Mouse (Mus musculus) CH12.LX (cell line): ENCODE results near the gene Gatad2a. TPM values are rescaled to one million over a fixed set of nuclear protein-coding genes. Genes with fewer than 3 reads are reported as not detected.

Source experiments
- DNase-seq: peaks from one replicate; pipeline ENCODE4 v3.0.0-alpha.2; 2013; ENCODE audit errors: extremely low read depth
- H3K27ac ChIP-seq: 2 replicates; pipeline ENCODE4 v1.5.1; 2012; ENCODE audit warnings: low read depth, mild to moderate bottlenecking, control low read depth, moderate library complexity; ENCODE audit not compliant: insufficient read depth
- H3K27me3 ChIP-seq: replicated peaks from 2 replicates; pipeline ENCODE3; 2012; ENCODE audit warnings: inconsistent platforms
- H3K36me3 ChIP-seq, 2 experiments: replicated peaks in 1 of 2; 2 replicates each; pipeline versions ENCODE3 to v1.6.1; 2012; ENCODE audit warnings: inconsistent platforms in 1 of 2, low read length in 1 of 2, mild to moderate bottlenecking in 1 of 2, mixed read lengths in 1 of 2, moderate library complexity in 1 of 2; ENCODE audit not compliant: control insufficient read depth in 1 of 2, insufficient read depth in 1 of 2
- H3K4me1 ChIP-seq, 2 experiments: 2 replicates each; pipeline ENCODE4 v1.6.1; 2012; ENCODE audit warnings: inconsistent platforms in 1 of 2, moderate library complexity in 1 of 2; ENCODE audit not compliant: insufficient read depth in 2 of 2, control insufficient read depth in 1 of 2
- H3K4me2 ChIP-seq: 2 replicates; pipeline ENCODE4 v1.6.1; 2012; ENCODE audit warnings: low read depth, mild to moderate bottlenecking, control low read depth; ENCODE audit not compliant: poor library complexity, insufficient read depth, severe bottlenecking
- H3K4me3 ChIP-seq, 3 experiments: fragments of 150-350 bp in 1 of 3; sonication (generic) in 1 of 3; replicated peaks in 1 of 3; 2 replicates each; pipeline versions ENCODE3 to v1.5.1; 2011 to 2012; ENCODE audit warnings: low read depth in 2 of 3, low read length in 2 of 3, mild to moderate bottlenecking in 2 of 3, moderate library complexity in 2 of 3, control low read depth in 1 of 3, improper control_type of control experiment in 1 of 3, inconsistent platforms in 1 of 3, mixed read lengths in 1 of 3; ENCODE audit not compliant: poor library complexity in 1 of 3
- H3K79me2 ChIP-seq: replicated peaks from 2 replicates; pipeline ENCODE4 v1.6.1; 2012; ENCODE audit warnings: mild to moderate bottlenecking, moderate library complexity; ENCODE audit not compliant: control insufficient read depth, poor library complexity, insufficient read depth, severe bottlenecking; ENCODE audit errors: extremely low read depth
- H3K9ac ChIP-seq: 2 replicates; pipeline ENCODE4 v1.6.1; 2012; ENCODE audit warnings: low read depth, mild to moderate bottlenecking, control low read depth, moderate library complexity; ENCODE audit not compliant: insufficient read depth
- H3K9me3 ChIP-seq: replicated peaks from 2 replicates; pipeline ENCODE3; 2012; ENCODE audit warnings: low read length, inconsistent platforms, mixed read lengths
- CHD1 ChIP-seq: IDR thresholded peaks from 2 replicates; pipeline ENCODE4 v1.6.1; 2012; ENCODE audit warnings: low read depth, low read length, improper control_type of control experiment, inconsistent platforms
- CHD2 ChIP-seq: IDR thresholded peaks from 2 replicates; pipeline ENCODE4 v1.6.1; 2011; ENCODE audit warnings: low read length, improper control_type of control experiment
- E2F4 ChIP-seq: IDR thresholded peaks from 2 replicates; pipeline ENCODE4 v1.6.1; 2011; ENCODE audit warnings: low read depth, low read length, improper control_type of control experiment; ENCODE audit not compliant: insufficient replicate concordance
- ELF1 ChIP-seq: IDR thresholded peaks from 2 replicates; pipeline ENCODE4 v1.6.1; 2014; ENCODE audit warnings: low read depth, mild to moderate bottlenecking, inconsistent platforms, low read length, improper control_type of control experiment
- EP300 ChIP-seq: IDR thresholded peaks from 2 replicates; pipeline ENCODE4 v1.6.1; 2011; ENCODE audit warnings: low read length, improper control_type of control experiment
- ETS1 ChIP-seq: conservative IDR thresholded peaks from 2 replicates; pipeline ENCODE4 v1.6.1; 2012; ENCODE audit warnings: low read depth, mild to moderate bottlenecking, inconsistent platforms, low read length, improper control_type of control experiment, moderate library complexity
- GABPA ChIP-seq: IDR thresholded peaks from 2 replicates; pipeline ENCODE4 v1.6.1; 2012; ENCODE audit warnings: low read depth, low read length, improper control_type of control experiment, inconsistent platforms; ENCODE audit not compliant: insufficient replicate concordance
- HCFC1 ChIP-seq: IDR thresholded peaks from 2 replicates; pipeline ENCODE4 v1.6.1; 2012; ENCODE audit warnings: low read depth, mild to moderate bottlenecking, inconsistent platforms, low read length, improper control_type of control experiment
- IRF4 ChIP-seq: IDR thresholded peaks from 2 replicates; pipeline ENCODE4 v1.6.1; 2014; ENCODE audit warnings: low read depth, mild to moderate bottlenecking, inconsistent platforms, low read length, improper control_type of control experiment
- JUN ChIP-seq: IDR thresholded peaks from 2 replicates; pipeline ENCODE4 v1.6.1; 2011; ENCODE audit warnings: low read depth, mild to moderate bottlenecking, low read length, improper control_type of control experiment, moderate library complexity; ENCODE audit not compliant: insufficient read depth
- JUND ChIP-seq: conservative IDR thresholded peaks from 2 replicates; pipeline ENCODE4 v1.6.1; 2011; ENCODE audit warnings: low read depth, low read length, improper control_type of control experiment
- MAX ChIP-seq: IDR thresholded peaks from 2 replicates; pipeline ENCODE4 v1.6.1; 2011; ENCODE audit warnings: low read length, improper control_type of control experiment
- MEF2A ChIP-seq: IDR thresholded peaks from 2 replicates; pipeline ENCODE4 v1.6.1; 2014; ENCODE audit warnings: low read depth, mild to moderate bottlenecking, inconsistent platforms, low read length, improper control_type of control experiment, borderline replicate concordance
- MXI1 ChIP-seq: IDR thresholded peaks from 2 replicates; pipeline ENCODE4 v1.6.1; 2011; ENCODE audit warnings: mild to moderate bottlenecking, low read depth, low read length, improper control_type of control experiment
- MYC ChIP-seq: IDR thresholded peaks from 2 replicates; pipeline ENCODE4 v1.6.1; 2011; ENCODE audit warnings: low read depth, mild to moderate bottlenecking, improper control_type of control experiment, low read length
- POLR2A ChIP-seq: IDR thresholded peaks from 2 replicates; pipeline ENCODE4 v1.6.1; 2011; ENCODE audit warnings: low read depth, mild to moderate bottlenecking, improper control_type of control experiment, low read length
- RCOR1 ChIP-seq: conservative IDR thresholded peaks from 2 replicates; pipeline ENCODE4 v1.6.1; 2012; ENCODE audit warnings: low read depth, mild to moderate bottlenecking, inconsistent platforms, low read length, improper control_type of control experiment
- SIN3A ChIP-seq: IDR thresholded peaks from 2 replicates; pipeline ENCODE4 v1.6.1; 2012; ENCODE audit warnings: low read length, improper control_type of control experiment, inconsistent platforms
- TBP ChIP-seq: conservative IDR thresholded peaks from 2 replicates; pipeline ENCODE4 v1.6.1; 2011; ENCODE audit warnings: low read depth, low read length, improper control_type of control experiment
- TCF12 ChIP-seq: IDR thresholded peaks from 2 replicates; pipeline ENCODE4 v1.6.1; 2014; ENCODE audit warnings: low read depth, mild to moderate bottlenecking, inconsistent platforms, low read length, improper control_type of control experiment
- USF1 ChIP-seq: IDR thresholded peaks from 2 replicates; pipeline ENCODE4 v1.6.1; 2014; ENCODE audit warnings: low read depth, mild to moderate bottlenecking, inconsistent platforms, low read length, improper control_type of control experiment
- USF2 ChIP-seq: conservative IDR thresholded peaks from 2 replicates; pipeline ENCODE4 v1.6.1; 2011; ENCODE audit warnings: low read depth, low read length, improper control_type of control experiment
- ZKSCAN1 ChIP-seq: IDR thresholded peaks from 2 replicates; pipeline ENCODE4 v1.6.1; 2012; ENCODE audit warnings: low read depth, inconsistent platforms, low read length, improper control_type of control experiment, borderline replicate concordance
- ZMIZ1 ChIP-seq: IDR thresholded peaks from 2 replicates; pipeline ENCODE4 v1.6.1; 2012; ENCODE audit warnings: low read depth, mild to moderate bottlenecking, inconsistent platforms, low read length, improper control_type of control experiment
- ZNF384 ChIP-seq: IDR thresholded peaks from 2 replicates; pipeline ENCODE4 v1.6.1; 2012; ENCODE audit warnings: low read depth, low read length, improper control_type of control experiment, inconsistent platforms
- dilution Hi-C: fragments of 300-500 bp; cut with MboI; formaldehyde crosslinking; loops from 2 replicates; pipeline ENCODE4 v1.14.3; 2020; ENCODE audit warnings: low sequenced_read_pairs; ENCODE audit not compliant: extremely low pct_unique_long_range_greater_than_20kb, extremely low pct_ligation_motif_present
- in situ Hi-C: fragments of 300-500 bp; cut with MboI; formaldehyde crosslinking; loops from 3 replicates; pipeline ENCODE4 v1.14.3; 2019; ENCODE audit warnings: low sequenced_read_pairs, low pct_ligation_motif_present, low pct_unique_long_range_greater_than_20kb, mixed read lengths
- polyA plus RNA-seq: library from polyadenylated mRNA; unstranded; fragments of >175 nt; gene quantifications from 2 replicates; pipeline ENCODE4 v1.2.1, GENCODE M21; 2012; ENCODE audit warnings: low read depth; ENCODE audit not compliant: insufficient read length
- total RNA-seq, 2 experiments: library from RNA; depleted of rRNA; stranded (reverse); fragments of 300-350 nt in 1 of 2; fragments of >200 nt in 1 of 2; gene quantifications; 2 replicates each; pipeline ENCODE4 v1.2.3; 2012 to 2014

The Gatad2a gene
- total and polyA plus RNA-seq, 3 experiments, result 35.7 to 95.1 (median 70.8) TPM

- no peak overlapping the region for H3K27ac ChIP-seq
- H3K79me2 ChIP-seq, result peaks cover 18% of the 10 kb centered on the region
- H3K4me1 ChIP-seq, result peaks cover 15 to 43% of the 10 kb centered on the region in 2 experiments
- no peak overlapping the region for H3K4me2 ChIP-seq
- no peak for TF ChIP-seq ZKSCAN1
- TF ChIP-seq USF1, result no peak
- no peak for TF ChIP-seq IRF4
- no peak for TF ChIP-seq MAX
- TF ChIP-seq SIN3A, result no peak
- TF ChIP-seq ZMIZ1, result no peak
- no peak for TF ChIP-seq ELF1
- TF ChIP-seq ZNF384, result no peak
- no peak for TF ChIP-seq CHD2
- no peak for TF ChIP-seq CHD1
- no peak for TF ChIP-seq EP300
- TF ChIP-seq MEF2A, result no peak
- no peak for TF ChIP-seq MXI1
- no peaks in the 10 kb centered on the region for H3K9me3 ChIP-seq
- no peak for DNase-seq
- dilution Hi-C loops (no loop called here), in situ Hi-C loops (no loop called here)
- peaks cover 34 to 76% of the 10 kb centered on the region in 2 experiments for H3K36me3 ChIP-seq
- H3K9ac ChIP-seq, result no peak overlapping the region
- H3K27me3 ChIP-seq, result no peaks in the 10 kb centered on the region
- no peak overlapping the region for H3K4me3 ChIP-seq
Measured at GRCm38 (mm10) chr8:69933811-69934210, 62.4 kb downstream of the Gatad2a start.

DNA sequence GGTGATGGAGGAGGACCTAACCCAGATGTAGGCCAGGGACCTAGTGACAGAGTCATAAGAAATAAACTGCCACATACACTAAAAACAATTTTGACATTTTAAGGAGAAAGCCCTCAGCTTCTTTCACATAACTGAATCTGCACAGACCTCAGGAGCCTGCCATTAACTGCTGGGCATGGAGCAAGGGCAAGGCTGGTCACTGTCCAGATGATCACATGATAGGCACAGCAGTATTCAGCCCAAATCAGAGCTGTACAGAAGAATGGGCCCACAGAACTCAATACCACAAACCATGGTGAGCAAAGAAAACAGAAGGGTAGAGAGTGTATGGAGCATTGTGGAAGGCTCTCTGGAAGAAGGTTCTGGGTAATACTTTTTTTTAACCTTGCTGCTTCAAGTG, 69.3 kb downstream of the Gatad2a start:
- Histone ChIP-seq H3K27ac (no peak overlapping the region), H3K9ac (no peak overlapping the region), H3K4me3 (no peak overlapping the region), H3K4me2 (no peak overlapping the region), H3K9me3 (no peaks in the 10 kb centered on the region), H3K4me1 (peaks cover 9 to 13% of the 10 kb centered on the region in 2 experiments), H3K27me3 (no peaks in the 10 kb centered on the region), H3K79me2 (peaks cover 2% of the 10 kb centered on the region), H3K36me3 (peaks cover 30 to 87% of the 10 kb centered on the region in 2 experiments)
- in situ Hi-C loops (no loop called here), dilution Hi-C loops (no loop called here)
- TF ChIP-seq POLR2A (no peak), JUND (no peak), E2F4 (no peak), CHD2 (no peak), JUN (no peak), TCF12 (no peak), TBP (no peak), ETS1 (no peak), GABPA (no peak), HCFC1 (no peak), IRF4 (no peak), ZNF384 (no peak), MYC (no peak), RCOR1 (no peak), USF2 (no peak)
- DNase-seq, result no peak
